Mouse (Mus musculus): ENCODE data around the gene Nek2.

Nek2 gene

GRCm38 (mm10) chr1:191814935-191815334 is 6.3 kb upstream of the Nek2 start:
- peak; percentile 17 for DNase-seq (ENCODE audit: low read depth, low spot score)

- DNase-seq (ENCODE audit: low read depth, low spot score): no peak
Observed at GRCm38 (mm10) chr1:191816596-191816995, 4.6 kb upstream of the Nek2 start.

GRCm38 (mm10) chr1:191817418-191818144 is 3.7 kb upstream of the Nek2 start:
- peak; percentile 85 for DNase-seq (ENCODE audit: low read depth, low spot score)

GRCm38 (mm10) chr1:191818145-191818631 is 3.1 kb upstream of the Nek2 start:
- DNase-seq (ENCODE audit: low read depth, low spot score): no peak

- no peak for DNase-seq (ENCODE audit: low read depth, low spot score)
Observed at GRCm38 (mm10) chr1:191819026-191819425, 2.2 kb upstream of the Nek2 start.

GRCm38 (mm10) chr1:191820951-191821325 is 306 bp upstream of the Nek2 start:
- no peak for DNase-seq (ENCODE audit: low read depth, low spot score)

GRCm38 (mm10) chr1:191829124-191829523 is 7.9 kb downstream of the Nek2 start:
- DNase-seq (ENCODE audit: low read depth, low spot score): no peak

- DNase-seq (ENCODE audit: low read depth, low spot score): no peak
Observed at GRCm38 (mm10) chr1:191833396-191833795, 12.2 kb downstream of the Nek2 start.

GRCm38 (mm10) chr1:191834825-191835224 is 13.6 kb downstream of the Nek2 start:
- peak; percentile 54 for DNase-seq (ENCODE audit: low read depth, low spot score)

- DNase-seq (ENCODE audit: low read depth, low spot score): no peak
Observed at GRCm38 (mm10) chr1:191836318-191836985, 15.2 kb downstream of the Nek2 start.

GRCm38 (mm10) chr1:191837691-191838090 is 16.4 kb downstream of the Nek2 start:
- DNase-seq (ENCODE audit: low read depth, low spot score): no peak

GRCm38 (mm10) chr1:191838994-191839741 is 17.9 kb downstream of the Nek2 start:
- DNase-seq (ENCODE audit: low read depth, low spot score): peak; percentile 19

- DNase-seq (ENCODE audit: low read depth, low spot score): no peak
Observed at GRCm38 (mm10) chr1:191840774-191841565, 19.7 kb downstream of the Nek2 start.

- no peak for DNase-seq (ENCODE audit: low read depth, low spot score)
Observed at GRCm38 (mm10) chr1:191842247-191842646, 21.0 kb downstream of the Nek2 start.

- no peak for DNase-seq (ENCODE audit: low read depth, low spot score)
Observed at GRCm38 (mm10) chr1:191846667-191847066, 25.4 kb downstream of the Nek2 start.

GRCm38 (mm10) chr1:191849501-191849900 is 28.3 kb downstream of the Nek2 start:
- no peak for DNase-seq (ENCODE audit: low read depth, low spot score)

GRCm38 (mm10) chr1:191853442-191853841 is 32.2 kb downstream of the Nek2 start:
- DNase-seq (ENCODE audit: low read depth, low spot score): no peak

- DNase-seq (ENCODE audit: low read depth, low spot score): no peak
Observed at GRCm38 (mm10) chr1:191854716-191855115, 33.5 kb downstream of the Nek2 start.

GRCm38 (mm10) chr1:191855136-191855878 is 34.1 kb downstream of the Nek2 start:
- peak; percentile 8 for DNase-seq (ENCODE audit: low read depth, low spot score)

- DNase-seq (ENCODE audit: low read depth, low spot score): no peak
Observed at GRCm38 (mm10) chr1:191856886-191857651, 35.8 kb downstream of the Nek2 start.

All from skeletal muscle tissue, adult 2 months (tissue).